Mouse (Mus musculus) C2C12 (cell line): ENCODE measurements around the gene Dnah5. TPM values are rescaled to one million over a fixed set of nuclear protein-coding genes. Genes with fewer than 3 reads are reported as not detected.
"Not testable (repeated sequence)": the region's sequence is repeated elsewhere in the genome, so short reads cannot be mapped to it uniquely, and the experiment has no call there.

Source experiments
- H3K27me3 ChIP-seq: one replicate; pipeline ENCODE4 v1.6.1; 2011; ENCODE audit not compliant: control insufficient read depth, insufficient read depth, insufficient read length
- H3K36me3 ChIP-seq: one replicate; pipeline ENCODE4 v1.6.1; 2011; ENCODE audit not compliant: control insufficient read depth, insufficient read depth
- H3K4me3 ChIP-seq: one replicate; pipeline ENCODE4 v1.5.1; 2011; ENCODE audit warnings: mild to moderate bottlenecking, control low read depth; ENCODE audit not compliant: poor library complexity, insufficient read depth, severe bottlenecking
- H3K79me2 ChIP-seq: one replicate; pipeline ENCODE4 v1.6.1; 2011; ENCODE audit not compliant: control insufficient read depth, insufficient read depth
- H3K79me3 ChIP-seq: one replicate; pipeline ENCODE4 v1.6.1; 2011; ENCODE audit warnings: low read depth, control low read depth
- H3ac ChIP-seq: one replicate; pipeline ENCODE3; 2011; ENCODE audit warnings: low read depth; ENCODE audit not compliant: control insufficient read depth, insufficient read length
- CEBPB ChIP-seq: IDR thresholded peaks from one replicate; pipeline ENCODE4 v1.6.1; 2011; ENCODE audit warnings: low read depth, mild to moderate bottlenecking, control low read depth, moderate library complexity
- CTCF ChIP-seq: IDR thresholded peaks from one replicate; pipeline ENCODE4 v1.5.1; 2011; ENCODE audit not compliant: control insufficient read depth, insufficient read depth, insufficient read length
- FOSL1 ChIP-seq: IDR thresholded peaks from one replicate; pipeline ENCODE4 v1.8.0; 2011; ENCODE audit warnings: mild to moderate bottlenecking, low read length; ENCODE audit not compliant: poor library complexity, insufficient read depth, severe bottlenecking
- MAX ChIP-seq: IDR thresholded peaks from one replicate; pipeline ENCODE4 v1.6.1; 2011; ENCODE audit warnings: mild to moderate bottlenecking, control low read depth
- MYOD1 ChIP-seq: IDR thresholded peaks from one replicate; pipeline ENCODE4 v1.6.1; 2011; ENCODE audit warnings: low read depth; ENCODE audit not compliant: control insufficient read depth, insufficient read length
- MYOG ChIP-seq: IDR thresholded peaks from one replicate; pipeline ENCODE4 v1.6.1; 2011; ENCODE audit not compliant: control insufficient read depth, insufficient read length; ENCODE audit errors: extremely low read depth
- USF1 ChIP-seq: IDR thresholded peaks from one replicate; pipeline ENCODE4 v1.6.1; 2011; ENCODE audit warnings: low read depth, mild to moderate bottlenecking, control low read depth, moderate library complexity
- polyA plus RNA-seq: library from polyadenylated mRNA; unstranded; fragments of >200 nt; fragmentation: generic; extraction: Trizol; gene quantifications from one replicate; pipeline ENCODE4 v1.2.1, GENCODE M21; 2012; ENCODE audit warnings: missing spikeins

Gene Dnah5
- polyA plus RNA-seq, 1 experiment = 0.29 TPM

- H3K36me3 ChIP-seq = no peaks in the 10 kb centered on the region
- TF ChIP-seq MYOG (no peak), FOSL1 (no peak), USF1 (no peak), MAX (no peak), MYOD1 (no peak), CTCF (no peak), CEBPB (no peak)
- no peak overlapping the region for H3ac ChIP-seq
- no peaks in the 10 kb centered on the region for H3K27me3 ChIP-seq
- H3K79me2 ChIP-seq = no peaks in the 10 kb centered on the region
- no peak overlapping the region for H3K4me3 ChIP-seq
- no peaks in the 10 kb centered on the region for H3K79me3 ChIP-seq
These were observed 137.6 kb downstream of the Dnah5 start for GRCm38 (mm10) chr15:28341151-28341550.

- H3K79me2 ChIP-seq = no peaks in the 10 kb centered on the region
- no peaks in the 10 kb centered on the region for H3K79me3 ChIP-seq
- H3K27me3 ChIP-seq = no peaks in the 10 kb centered on the region
- H3K36me3 ChIP-seq = no peaks in the 10 kb centered on the region
- no peak overlapping the region for H3ac ChIP-seq
- no peak overlapping the region for H3K4me3 ChIP-seq
- TF ChIP-seq MAX = no peak
These were observed 164.0 kb downstream of the Dnah5 start for GRCm38 (mm10) chr15:28367561-28367960.

DNA sequence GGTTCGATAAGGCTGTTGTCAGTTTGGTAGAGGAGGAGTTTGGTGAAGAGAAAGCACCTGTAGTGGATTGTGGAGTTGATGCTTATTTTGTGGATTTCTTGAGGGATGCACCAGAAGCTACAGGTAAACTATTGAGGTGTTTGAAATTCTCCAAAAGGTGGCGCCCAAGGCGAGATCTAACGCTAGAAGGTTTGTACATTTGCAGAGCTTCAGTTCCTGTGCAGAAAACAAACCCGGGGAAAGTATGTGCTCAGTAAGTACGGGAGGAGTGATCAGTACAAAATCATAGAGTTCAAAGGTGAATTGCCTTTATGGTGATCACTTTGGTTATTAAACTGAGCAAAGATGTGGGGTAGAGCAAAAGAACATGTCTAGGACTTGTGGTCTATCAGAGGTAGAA is 166.9 kb downstream of the Dnah5 start:
- no peaks in the 10 kb centered on the region for H3K36me3 ChIP-seq
- TF ChIP-seq FOSL1 = no peak
- TF ChIP-seq CTCF = no peak
- TF ChIP-seq USF1 = no peak
- no peak for TF ChIP-seq CEBPB
- no peak for TF ChIP-seq MAX
- TF ChIP-seq MYOG = no peak
- no peak for TF ChIP-seq MYOD1
- H3K4me3 ChIP-seq = no peak overlapping the region
- no peaks in the 10 kb centered on the region for H3K79me3 ChIP-seq
- H3ac ChIP-seq = no peak overlapping the region
- no peaks in the 10 kb centered on the region for H3K27me3 ChIP-seq
- no peaks in the 10 kb centered on the region for H3K79me2 ChIP-seq

DNA sequence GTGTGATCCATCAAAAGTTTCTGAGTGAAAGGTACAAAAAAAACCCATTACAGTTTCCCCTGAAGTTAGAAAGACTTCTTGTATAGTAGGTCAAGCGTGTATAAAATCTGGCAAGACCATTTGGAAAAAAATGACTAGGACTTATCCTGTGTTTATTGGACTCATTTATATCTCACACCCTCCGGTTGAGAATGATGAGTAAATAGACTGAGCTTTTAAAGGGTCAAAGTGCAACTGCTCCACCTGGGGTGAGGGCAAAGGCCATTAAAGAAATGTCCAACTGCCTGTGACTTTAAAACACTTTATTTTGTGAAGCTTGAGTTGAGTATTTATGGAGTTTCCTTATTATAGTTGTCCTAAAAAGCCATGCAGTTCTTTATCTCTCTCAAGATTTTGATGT is 168.0 kb downstream of the Dnah5 start:
- Histone ChIP-seq H3K79me2 (no peaks in the 10 kb centered on the region), H3ac (no peak overlapping the region), H3K79me3 (no peaks in the 10 kb centered on the region), H3K27me3 (no peaks in the 10 kb centered on the region), H3K4me3 (no peak overlapping the region), H3K36me3 (no peaks in the 10 kb centered on the region)
- TF ChIP-seq MYOD1 (no peak), CTCF (no peak), USF1 (no peak), MYOG (no peak), FOSL1 (no peak)

- no peaks in the 10 kb centered on the region for H3K36me3 ChIP-seq
- H3K79me2 ChIP-seq = no peaks in the 10 kb centered on the region
- no peaks in the 10 kb centered on the region for H3K27me3 ChIP-seq
These were observed 170.8 kb downstream of the Dnah5 start for GRCm38 (mm10) chr15:28374394-28374793.

GRCm38 (mm10) chr15:28380909-28381308 is 177.4 kb downstream of the Dnah5 start:
- H3K27me3 ChIP-seq = no peaks in the 10 kb centered on the region
- no peaks in the 10 kb centered on the region for H3K79me3 ChIP-seq
- H3K79me2 ChIP-seq = no peaks in the 10 kb centered on the region
- no peaks in the 10 kb centered on the region for H3K36me3 ChIP-seq
- no peak for TF ChIP-seq MYOD1
- no peak for TF ChIP-seq MAX
- TF ChIP-seq CTCF = no peak
- no peak for TF ChIP-seq MYOG
- no peak for TF ChIP-seq USF1
- TF ChIP-seq FOSL1 = no peak
- TF ChIP-seq CEBPB = no peak
- H3ac ChIP-seq = no peak overlapping the region
- H3K4me3 ChIP-seq = no peak overlapping the region

More at GRCm38 (mm10) chr15:28374394-28374793, 170.8 kb downstream of the Dnah5 start:
- H3K79me3 ChIP-seq = no peaks in the 10 kb centered on the region
- TF ChIP-seq USF1 = no peak
- no peak for TF ChIP-seq MYOD1
- TF ChIP-seq MAX = no peak
- peak; percentile 44 for TF ChIP-seq CEBPB
- TF ChIP-seq MYOG = no peak
- no peak for TF ChIP-seq FOSL1
- H3K4me3 ChIP-seq = no peak overlapping the region
- H3ac ChIP-seq = no peak overlapping the region

DNA sequence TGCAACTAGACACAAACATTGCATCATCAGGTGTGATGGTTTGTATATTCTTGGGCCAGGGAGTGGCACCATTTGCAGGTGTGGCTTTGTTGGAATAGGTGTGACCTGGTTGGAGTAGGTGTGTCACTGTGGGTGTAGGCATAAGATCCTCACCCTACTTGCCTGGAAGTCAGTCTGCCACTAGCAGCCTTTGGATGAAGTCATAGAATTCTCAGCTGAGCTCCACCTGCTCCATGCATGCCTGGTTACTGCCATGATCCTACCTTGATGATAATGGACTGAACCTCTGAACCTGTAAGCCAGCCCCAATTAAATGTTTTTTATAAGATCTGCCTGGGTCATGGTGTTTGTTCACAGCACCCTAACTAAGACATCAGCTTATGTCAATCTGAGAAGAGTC is 190.2 kb downstream of the Dnah5 start:
- not testable (repeated sequence) for H3K36me3 ChIP-seq, H3K4me3 ChIP-seq, H3ac ChIP-seq, H3K27me3 ChIP-seq, H3K79me2 ChIP-seq, H3K79me3 ChIP-seq
